Mouse (Mus musculus) forelimb bud, embryonic 11.5 days (tissue): Measurements from ENCODE around the gene Nme7.

Experiments
- DNase-seq: peaks from one replicate; pipeline ENCODE4 v3.0.0-alpha.2; 2012; ENCODE audit warnings: low read depth, low spot score

Gene Nme7

GRCm38 (mm10) chr1:164432649-164433048 lies 128.7 kb downstream of the Nme7 start:
- no peak for DNase-seq

- peak; percentile 26 for DNase-seq
These were observed 130.1 kb downstream of the Nme7 start for GRCm38 (mm10) chr1:164434049-164434448.

- no peak for DNase-seq
These were observed 132.8 kb downstream of the Nme7 start for GRCm38 (mm10) chr1:164436749-164437148.

- DNase-seq, result no peak
These were observed 136.3 kb downstream of the Nme7 start for GRCm38 (mm10) chr1:164440230-164440629.

GRCm38 (mm10) chr1:164440708-164441407 lies 136.9 kb downstream of the Nme7 start:
- DNase-seq, result no peak

GRCm38 (mm10) chr1:164441408-164441974 lies 137.6 kb downstream of the Nme7 start:
- no peak for DNase-seq

GRCm38 (mm10) chr1:164445620-164446162 lies 141.8 kb downstream of the Nme7 start:
- no peak for DNase-seq

GRCm38 (mm10) chr1:164446535-164446934 lies 142.6 kb downstream of the Nme7 start:
- DNase-seq, result no peak

GRCm38 (mm10) chr1:164447521-164447920 lies 143.6 kb downstream of the Nme7 start:
- DNase-seq, result no peak

GRCm38 (mm10) chr1:164449626-164450025 lies 145.7 kb downstream of the Nme7 start:
- no peak for DNase-seq

- DNase-seq, result no peak
These were observed 146.3 kb downstream of the Nme7 start for GRCm38 (mm10) chr1:164450231-164450630.

GRCm38 (mm10) chr1:164450644-164451043 lies 146.7 kb downstream of the Nme7 start:
- no peak for DNase-seq

GRCm38 (mm10) chr1:164451346-164451745 lies 147.4 kb downstream of the Nme7 start:
- DNase-seq, result no peak

- DNase-seq, result no peak
These were observed 148.7 kb downstream of the Nme7 start for GRCm38 (mm10) chr1:164452580-164452979.

- no peak for DNase-seq
These were observed 149.2 kb downstream of the Nme7 start for GRCm38 (mm10) chr1:164453146-164453545.

GRCm38 (mm10) chr1:164453739-164454138 lies 149.8 kb downstream of the Nme7 start:
- DNase-seq, result no peak

GRCm38 (mm10) chr1:164454747-164455400 lies 151.0 kb downstream of the Nme7 start:
- DNase-seq, result peak; percentile 45

GRCm38 (mm10) chr1:164455614-164456013 lies 151.7 kb downstream of the Nme7 start:
- DNase-seq, result no peak

- no peak for DNase-seq
These were observed 152.1 kb downstream of the Nme7 start for GRCm38 (mm10) chr1:164456065-164456464.

GRCm38 (mm10) chr1:164456731-164457130 lies 152.8 kb downstream of the Nme7 start:
- no peak for DNase-seq

- peak; percentile 25 for DNase-seq
These were observed 153.8 kb downstream of the Nme7 start for GRCm38 (mm10) chr1:164457531-164458244.

- peak; percentile 83 for DNase-seq
These were observed 154.3 kb downstream of the Nme7 start, which contains the start of gene Atp1b1 for GRCm38 (mm10) chr1:164458245-164458613. TSS of gene Atp1b1 (minus strand) at chr1:164458355.
